Mouse (Mus musculus) G1E-ER4 (cell line): ENCODE results near the gene Ndufa10. TPM values are rescaled to one million over a fixed set of nuclear protein-coding genes. Genes with fewer than 3 reads are reported as not detected.

Source experiments
- GATA1 ChIP-seq: IDR thresholded peaks from one replicate; pipeline ENCODE4 v1.8.0; 2012; ENCODE audit warnings: low read length, inconsistent platforms
- polyA plus RNA-seq: library from polyadenylated mRNA; stranded (reverse); fragments of >175 nt; gene quantifications from 2 replicates; pipeline ENCODE4 v1.2.3, GENCODE M21; 2012

The Ndufa10 gene
- polyA plus RNA-seq: 93.0 and 96.6 TPM in 2 replicates

GRCm38 (mm10) chr1:92473165-92474041 lies at the start of gene Ndufa10:
Gene Ndufa10 (minus strand): TSS chr1:92473860.
- TF ChIP-seq GATA1: no peak

GRCm38 (mm10) chr1:92521376-92521775 lies 47.7 kb upstream of the Ndufa10 start:
- no peak for TF ChIP-seq GATA1

GRCm38 (mm10) chr1:92519046-92519445 lies 45.4 kb upstream of the Ndufa10 start:
- TF ChIP-seq GATA1: no peak

GRCm38 (mm10) chr1:92518561-92518960 lies 44.9 kb upstream of the Ndufa10 start, which contains the start of gene Olfr1414:
Gene Olfr1414 (minus strand): TSS chr1:92518661.
- no peak for TF ChIP-seq GATA1

GRCm38 (mm10) chr1:92515390-92515789 lies 41.7 kb upstream of the Ndufa10 start:
- TF ChIP-seq GATA1: no peak

GRCm38 (mm10) chr1:92496001-92496400 lies 22.3 kb upstream of the Ndufa10 start, which contains the start of gene Olfr1415:
Gene Olfr1415 (minus strand): TSS chr1:92496101.
- no peak for TF ChIP-seq GATA1

- no peak for TF ChIP-seq GATA1
These were observed 11.4 kb upstream of the Ndufa10 start, which contains the start of gene Olfr1416 for GRCm38 (mm10) chr1:92485013-92485412. Gene Olfr1416 (minus strand): TSS chr1:92485113.

GRCm38 (mm10) chr1:92474066-92474578 lies 462 bp upstream of the Ndufa10 start:
- no peak for TF ChIP-seq GATA1

- no peak for TF ChIP-seq GATA1
These were observed 4.8 kb downstream of the Ndufa10 start for GRCm38 (mm10) chr1:92468891-92469290.

GRCm38 (mm10) chr1:92458416-92458815 lies 15.2 kb downstream of the Ndufa10 start:
- TF ChIP-seq GATA1: no peak

- no peak for TF ChIP-seq GATA1
These were observed 15.9 kb downstream of the Ndufa10 start for GRCm38 (mm10) chr1:92457758-92458157.

- TF ChIP-seq GATA1: no peak
These were observed 19.8 kb downstream of the Ndufa10 start for GRCm38 (mm10) chr1:92453751-92454445.

- no peak for TF ChIP-seq GATA1
These were observed 25.4 kb downstream of the Ndufa10 start for GRCm38 (mm10) chr1:92448293-92448692.

- TF ChIP-seq GATA1: no peak
These were observed 32.1 kb downstream of the Ndufa10 start for GRCm38 (mm10) chr1:92441453-92442063.

- TF ChIP-seq GATA1: no peak
These were observed 33.5 kb downstream of the Ndufa10 start for GRCm38 (mm10) chr1:92440066-92440750.
